Mouse (Mus musculus) embryonic fibroblast, embryonic 13.5 days (primary cell): ENCODE results near the gene Fuca2.

Source experiments
- CTCF ChIP-seq: IDR thresholded peaks from 2 replicates; pipeline ENCODE4 v1.5.1; 2011; ENCODE audit warnings: mild to moderate bottlenecking, control low read depth, low read length, moderate library complexity, borderline replicate concordance; ENCODE audit not compliant: insufficient read depth
- POLR2A ChIP-seq: IDR thresholded peaks from 2 replicates; pipeline ENCODE4 v1.6.1; 2011; ENCODE audit warnings: low read depth, mild to moderate bottlenecking, control low read depth, low read length, moderate library complexity

DNA sequence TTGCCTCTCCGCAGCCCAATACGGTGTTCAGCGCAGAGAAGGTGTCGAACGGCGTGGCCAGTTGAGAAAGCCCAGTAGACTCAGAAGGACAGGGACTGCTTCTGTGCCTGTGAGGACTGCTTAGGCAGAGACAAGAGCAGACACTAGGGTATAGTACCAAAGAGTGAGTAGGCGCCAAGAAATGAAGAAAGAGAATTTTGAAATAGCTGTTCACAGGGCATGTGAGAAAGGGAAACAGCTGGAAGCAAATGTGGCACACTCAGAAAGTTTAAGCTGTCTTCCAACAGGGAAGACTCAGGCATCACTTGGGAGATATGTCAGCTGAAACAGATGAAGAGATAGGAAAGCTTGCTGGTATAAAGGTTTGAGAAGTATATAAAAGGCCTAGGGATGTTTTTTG, 37.4 kb downstream of the Fuca2 start:
- TF ChIP-seq CTCF (no peak), POLR2A (no peak)
